Mouse (Mus musculus): ENCODE results near the gene Aebp2. TPM values are rescaled to one million over a fixed set of nuclear protein-coding genes. Genes with fewer than 3 reads are reported as not detected.
"Not testable (repeated sequence)": the region's sequence is repeated elsewhere in the genome, so short reads cannot be mapped to it uniquely, and the experiment has no call there.

Gene Aebp2
- polyA plus RNA-seq, 1 experiment from 2014 or later: 7.3 TPM

- no peak overlapping the region for H3K4me3 ChIP-seq (ENCODE audit: low read depth, low read length)
- no peaks in the 10 kb centered on the region for H3K27me3 ChIP-seq (ENCODE audit: control insufficient read depth, insufficient read depth, low read length)
- no peak overlapping the region for H3K27ac ChIP-seq (replicated peaks)
- DNase-seq (ENCODE audit: low spot score): no peak
- TF ChIP-seq EP300 (optimal IDR thresholded peaks at IDR 0.05) (no peak), CTCF (IDR thresholded peaks at IDR 0.05; ENCODE audit: low read depth) (no peak)
- no peaks in the 10 kb centered on the region for H3K9me3 ChIP-seq (ENCODE audit: control insufficient read depth, low read length)
- peaks cover 8% of the 10 kb centered on the region; the same call in 1 of the 2 replicates for H3K36me3 ChIP-seq (ENCODE audit: control insufficient read depth, insufficient read depth, low read length)
- H3K9ac ChIP-seq (ENCODE audit: low read length): no peak overlapping the region
- H3K4me2 ChIP-seq (replicated peaks; ENCODE audit: low read depth): no peak overlapping the region
- WGBS: 78% methylated on average over 4 of the region's 4 CpGs
- ATAC-seq (ENCODE audit: low FRiP score, low TSS enrichment): no peak
- no peaks in the 10 kb centered on the region for H3K4me1 ChIP-seq (replicated peaks; ENCODE audit: control insufficient read depth, insufficient read depth)
Observed at GRCm38 (mm10) chr6:140580170-140580569, 42.3 kb upstream of the Aebp2 start.

GRCm38 (mm10) chr6:140586714-140587259 is 35.7 kb upstream of the Aebp2 start:
- WGBS: 63% methylated on average over 8 of the region's 8 CpGs
- Histone ChIP-seq H3K9me3 (ENCODE audit: control insufficient read depth, low read length) (no peaks in the 10 kb centered on the region), H3K4me2 (replicated peaks; ENCODE audit: low read depth) (no peak overlapping the region), H3K4me1 (replicated peaks; ENCODE audit: control insufficient read depth, insufficient read depth) (no peaks in the 10 kb centered on the region), H3K27me3 (ENCODE audit: control insufficient read depth, insufficient read depth, low read length) (no peaks in the 10 kb centered on the region), H3K27ac (replicated peaks) (0 out of 2 replicates have a peak overlapping the region, but pooled peaks have one; percentile 40), H3K36me3 (ENCODE audit: control insufficient read depth, insufficient read depth, low read length) (peaks cover 30% of the 10 kb centered on the region; the same call in 1 of the 2 replicates), H3K9ac (ENCODE audit: low read length) (no peak overlapping the region), H3K4me3 (ENCODE audit: low read depth, low read length) (no peak overlapping the region)
- TF ChIP-seq CTCF (IDR thresholded peaks at IDR 0.05; ENCODE audit: low read depth) (no peak), EP300 (optimal IDR thresholded peaks at IDR 0.05) (no peak)
- no peak for DNase-seq (ENCODE audit: low spot score)
- ATAC-seq (ENCODE audit: low FRiP score, low TSS enrichment): peak; percentile 67; the same call in 1 of the 2 replicates

DNA sequence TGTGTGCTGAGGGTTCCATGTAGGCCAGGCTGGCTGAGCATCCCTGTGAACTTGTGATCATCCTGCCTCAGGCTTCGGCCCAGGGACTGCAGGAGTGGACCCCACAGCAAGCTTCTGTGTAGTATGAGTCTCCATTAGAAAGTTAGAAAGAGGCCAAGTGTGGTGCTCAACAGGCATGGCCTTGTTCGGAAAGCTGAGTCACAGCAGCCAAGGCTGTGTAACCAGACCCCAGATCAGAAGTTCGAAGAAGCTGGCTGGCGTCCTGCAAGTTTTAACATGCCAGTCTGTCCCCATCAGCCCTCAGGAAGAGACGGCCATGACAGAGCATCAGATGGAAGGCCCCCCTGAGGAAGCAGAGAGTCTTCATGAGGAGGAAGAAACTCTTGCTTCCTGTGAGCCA is 31.1 kb upstream of the Aebp2 start:
- H3K36me3 ChIP-seq (ENCODE audit: control insufficient read depth, insufficient read depth, low read length): peaks cover 30% of the 10 kb centered on the region; the same call in 1 of the 2 replicates
- no peaks in the 10 kb centered on the region for H3K4me1 ChIP-seq (replicated peaks; ENCODE audit: control insufficient read depth, insufficient read depth)
- DNase-seq (ENCODE audit: low spot score) (no peak), ATAC-seq (ENCODE audit: low FRiP score, low TSS enrichment) (no peak)
- H3K9ac ChIP-seq (ENCODE audit: low read length): no peak overlapping the region
- H3K4me2 ChIP-seq (replicated peaks; ENCODE audit: low read depth): no peak overlapping the region
- H3K27ac ChIP-seq (replicated peaks): no peak overlapping the region
- TF ChIP-seq EP300 (optimal IDR thresholded peaks at IDR 0.05) (no peak), CTCF (IDR thresholded peaks at IDR 0.05; ENCODE audit: low read depth) (no peak)
- 61% methylated on average over 5 of the region's 5 CpGs for WGBS
- H3K27me3 ChIP-seq (ENCODE audit: control insufficient read depth, insufficient read depth, low read length): no peaks in the 10 kb centered on the region
- H3K9me3 ChIP-seq (ENCODE audit: control insufficient read depth, low read length): no peaks in the 10 kb centered on the region
- H3K4me3 ChIP-seq (ENCODE audit: low read depth, low read length): no peak overlapping the region

GRCm38 (mm10) chr6:140592713-140593112 is 29.8 kb upstream of the Aebp2 start:
- H3K9ac ChIP-seq (ENCODE audit: low read length): no peak overlapping the region
- no peak overlapping the region for H3K27ac ChIP-seq (replicated peaks)
- TF ChIP-seq EP300 (optimal IDR thresholded peaks at IDR 0.05) (no peak), CTCF (IDR thresholded peaks at IDR 0.05; ENCODE audit: low read depth) (no peak)
- no peaks in the 10 kb centered on the region for H3K9me3 ChIP-seq (ENCODE audit: control insufficient read depth, low read length)
- no peak overlapping the region for H3K4me3 ChIP-seq (ENCODE audit: low read depth, low read length)
- no peak for DNase-seq (ENCODE audit: low spot score)
- ATAC-seq (ENCODE audit: low FRiP score, low TSS enrichment): no peak
- no peaks in the 10 kb centered on the region for H3K27me3 ChIP-seq (ENCODE audit: control insufficient read depth, insufficient read depth, low read length)
- WGBS: 69% methylated on average over 8 of the region's 8 CpGs
- H3K4me1 ChIP-seq (replicated peaks; ENCODE audit: control insufficient read depth, insufficient read depth): no peaks in the 10 kb centered on the region
- no peak overlapping the region for H3K4me2 ChIP-seq (replicated peaks; ENCODE audit: low read depth)
- H3K36me3 ChIP-seq (ENCODE audit: control insufficient read depth, insufficient read depth, low read length): peaks cover 24% of the 10 kb centered on the region

- TF ChIP-seq CTCF (IDR thresholded peaks at IDR 0.05; ENCODE audit: low read depth) (no peak), EP300 (optimal IDR thresholded peaks at IDR 0.05) (no peak)
- Histone ChIP-seq H3K27ac (replicated peaks) (no peak overlapping the region), H3K4me3 (ENCODE audit: low read depth, low read length) (no peak overlapping the region), H3K9ac (ENCODE audit: low read length) (no peak overlapping the region), H3K9me3 (ENCODE audit: control insufficient read depth, low read length) (no peaks in the 10 kb centered on the region), H3K36me3 (ENCODE audit: control insufficient read depth, insufficient read depth, low read length) (peaks cover 18% of the 10 kb centered on the region), H3K27me3 (ENCODE audit: control insufficient read depth, insufficient read depth, low read length) (no peaks in the 10 kb centered on the region), H3K4me2 (replicated peaks; ENCODE audit: low read depth) (no peak overlapping the region), H3K4me1 (replicated peaks; ENCODE audit: control insufficient read depth, insufficient read depth) (no peaks in the 10 kb centered on the region)
- WGBS: 66% methylated on average over 17 of the region's 17 CpGs
- ATAC-seq (ENCODE audit: low FRiP score, low TSS enrichment) (peak; percentile 68; the same call in 1 of the 2 replicates), DNase-seq (ENCODE audit: low spot score) (peak; percentile 34)
Observed at GRCm38 (mm10) chr6:140593420-140594170, 28.9 kb upstream of the Aebp2 start.

DNA sequence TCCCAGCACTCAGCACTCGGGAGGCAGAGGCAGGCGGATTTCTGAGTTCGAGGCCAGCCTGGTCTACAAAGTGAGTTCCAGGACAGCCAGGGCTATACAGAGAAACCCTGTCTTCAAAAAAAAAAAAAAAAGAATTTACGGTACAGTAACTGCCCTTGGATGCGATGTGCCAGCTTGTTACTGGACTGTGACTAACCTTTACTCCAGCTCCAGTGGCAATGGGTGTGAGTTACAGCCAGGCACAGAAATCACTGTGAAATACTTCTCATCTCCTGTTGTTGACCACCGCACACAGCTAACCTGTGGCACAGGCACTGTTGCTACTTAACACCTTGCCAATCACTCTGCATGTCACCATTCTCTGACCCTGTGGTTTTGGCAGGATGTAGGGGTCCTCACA is 26.9 kb upstream of the Aebp2 start:
- not testable (repeated sequence) for H3K4me1 ChIP-seq (replicated peaks; ENCODE audit: control insufficient read depth, insufficient read depth); H3K27ac ChIP-seq (replicated peaks); ATAC-seq (ENCODE audit: low FRiP score, low TSS enrichment); H3K27me3 ChIP-seq (ENCODE audit: control insufficient read depth, insufficient read depth, low read length); H3K9me3 ChIP-seq (ENCODE audit: control insufficient read depth, low read length); H3K9ac ChIP-seq (ENCODE audit: low read length); DNase-seq (ENCODE audit: low spot score); H3K4me3 ChIP-seq (ENCODE audit: low read depth, low read length); H3K4me2 ChIP-seq (replicated peaks; ENCODE audit: low read depth)
- 94% methylated on average over 6 of the region's 6 CpGs for WGBS
- peaks cover 12% of the 10 kb centered on the region for H3K36me3 ChIP-seq (ENCODE audit: control insufficient read depth, insufficient read depth, low read length)

Data from stomach, postnatal 0 days (tissue).